Mouse (Mus musculus) adrenal gland, adult 18-20 months (tissue): ENCODE measurements at regions not wholly inside any gene's neighbourhood (a gene's known extent, or its start where the extent isn't known, plus 50 kb on each side); places are given as distances from the start of the nearest gene placed in this dataset.

ENCODE experiments used
- DNase-seq, 2 experiments: peaks; one replicate each; pipeline ENCODE4 v3.0.0; 2021 to 2022; ENCODE audit warnings: low spot score in 2 of 2

GRCm38 (mm10) chr3:119976363-119976762 is 192.1 kb upstream of the Ptbp2 start:
- no peak for DNase-seq

GRCm38 (mm10) chr3:119958799-119959467 is 174.7 kb upstream of the Ptbp2 start:
- DNase-seq: no peak

- no peak for DNase-seq
These were observed 173.3 kb upstream of the Ptbp2 start for GRCm38 (mm10) chr3:119957529-119957928.

DNA sequence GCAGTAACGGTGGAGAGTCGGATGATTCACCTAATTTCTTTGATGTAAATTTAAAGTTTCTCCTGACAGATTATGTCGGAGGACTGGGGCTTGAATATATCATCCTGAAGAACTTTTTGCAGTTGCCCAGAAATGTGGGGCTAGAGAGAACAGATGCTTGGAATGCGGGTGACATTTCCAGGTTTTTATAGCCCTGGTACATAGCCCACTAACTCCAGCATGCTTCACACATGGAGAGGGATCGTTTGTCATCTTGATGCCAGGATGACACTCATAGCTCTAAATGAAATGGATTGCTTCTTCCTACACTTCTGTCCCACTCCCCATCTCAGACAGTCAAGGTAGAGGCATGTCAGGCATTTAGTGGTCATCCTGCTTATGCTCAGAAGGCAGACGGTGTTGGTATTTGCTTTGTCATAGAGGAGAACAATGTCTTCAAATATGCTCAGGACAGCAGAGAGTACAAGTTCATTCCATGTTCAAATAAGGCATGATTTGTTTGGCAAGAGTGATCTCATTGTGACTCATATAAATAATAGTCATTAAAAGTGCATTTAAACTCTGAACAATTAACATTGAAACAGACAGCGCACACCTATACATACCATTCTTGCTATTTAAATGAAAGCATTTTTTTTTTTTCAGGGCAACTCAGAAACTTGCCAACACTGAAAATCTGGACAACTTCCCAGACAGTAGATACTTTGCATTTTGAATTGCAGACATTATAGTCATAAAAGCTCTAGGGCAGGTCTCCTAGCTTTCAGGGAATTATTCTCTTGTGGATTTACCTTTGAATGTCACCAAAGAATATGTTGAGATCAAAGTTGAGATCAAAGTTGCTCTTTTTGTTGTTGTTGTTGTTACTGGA is 171.7 kb upstream of the Ptbp2 start:
- DNase-seq: no peak

DNA sequence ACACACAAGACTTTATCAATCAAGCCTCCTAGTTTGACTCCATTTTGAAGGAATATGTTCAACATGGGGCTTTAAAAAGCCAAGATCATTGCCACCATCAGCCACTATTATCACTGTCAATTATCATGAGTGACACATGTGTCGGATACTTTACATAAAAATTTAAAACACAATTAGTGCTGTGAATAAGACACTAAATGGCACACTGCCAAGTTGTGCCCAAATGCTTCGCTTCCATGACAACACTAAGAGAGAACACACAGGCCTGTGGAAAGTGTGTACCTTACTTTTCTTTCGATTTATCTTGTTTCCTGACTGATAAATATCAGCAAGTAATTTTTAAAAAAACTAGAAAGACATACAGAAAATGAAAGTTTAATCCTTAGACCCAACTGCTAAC is 166.5 kb upstream of the Ptbp2 start:
- no peak for DNase-seq

- no peak for DNase-seq
These were observed 165.8 kb upstream of the Ptbp2 start for GRCm38 (mm10) chr3:119950070-119950469.

GRCm38 (mm10) chr3:119949620-119950019 is 165.4 kb upstream of the Ptbp2 start:
- DNase-seq: no peak

DNA sequence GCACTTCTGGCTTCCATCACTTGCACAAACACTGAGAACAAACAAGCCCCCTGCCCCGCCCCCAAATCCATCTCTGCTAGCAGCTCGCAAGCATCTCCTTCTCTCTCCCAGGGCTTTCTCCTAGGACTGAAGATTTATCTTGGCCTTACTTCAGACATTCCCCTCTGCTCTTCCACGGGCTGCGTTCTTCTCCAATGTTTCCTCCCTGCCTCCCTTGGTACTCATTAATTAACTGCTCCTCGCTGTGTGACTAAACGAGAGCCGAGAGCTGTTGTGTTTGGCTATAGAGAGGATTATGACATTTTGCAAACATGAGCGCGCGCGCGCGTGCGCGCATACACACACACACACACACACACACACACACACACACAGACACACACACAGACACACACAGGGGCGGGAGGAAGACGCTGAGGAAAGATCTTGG is 164.8 kb upstream of the Ptbp2 start:
- no peak for DNase-seq

GRCm38 (mm10) chr3:119947126-119947525 is 162.9 kb upstream of the Ptbp2 start:
- no peak for DNase-seq

DNA sequence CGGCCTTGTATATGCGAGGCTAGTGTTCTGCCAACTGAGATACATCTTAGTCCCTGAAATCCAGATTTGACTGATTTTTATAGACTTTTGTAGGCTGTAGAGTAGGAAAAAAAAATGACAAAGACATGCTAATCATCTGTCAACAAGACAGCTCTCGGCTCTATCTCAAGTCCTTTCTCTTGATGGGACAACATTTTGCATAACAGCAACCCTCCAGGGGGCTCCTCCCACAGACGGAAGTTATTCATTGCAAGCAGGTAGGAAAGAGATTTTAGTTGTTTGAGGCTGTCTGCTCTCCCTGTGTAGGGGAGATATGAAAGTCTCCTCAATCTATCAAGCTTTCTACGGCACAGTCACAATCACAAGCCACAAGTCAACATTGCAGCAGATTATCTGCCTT is 159.8 kb upstream of the Ptbp2 start:
- DNase-seq: no peak

GRCm38 (mm10) chr3:119939091-119939490 is 154.8 kb upstream of the Ptbp2 start:
- no peak for DNase-seq

DNA sequence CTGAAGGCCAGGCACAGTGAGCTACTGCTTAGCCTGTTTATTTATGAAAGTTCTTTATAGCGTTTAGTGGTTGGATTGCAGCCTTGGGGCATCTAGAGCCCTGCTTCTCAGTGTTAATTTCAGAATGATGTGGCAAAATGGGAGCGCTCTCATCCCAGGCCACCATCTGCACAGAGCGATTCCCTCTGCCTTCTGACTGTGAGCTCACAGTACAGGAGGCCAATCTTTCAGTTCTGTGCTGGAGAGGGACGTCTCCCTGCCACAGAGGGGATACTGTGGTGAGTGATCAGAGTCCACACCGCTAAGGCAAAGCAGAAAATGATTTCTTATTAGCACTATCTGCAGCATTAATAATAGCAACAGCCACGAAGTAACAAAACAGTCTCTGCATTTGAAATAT is 154.2 kb upstream of the Ptbp2 start:
- no peak for DNase-seq

GRCm38 (mm10) chr3:119936526-119936925 is 152.3 kb upstream of the Ptbp2 start:
- DNase-seq: no peak

- DNase-seq: no peak
These were observed 148.8 kb upstream of the Ptbp2 start for GRCm38 (mm10) chr3:119933049-119933511.

DNA sequence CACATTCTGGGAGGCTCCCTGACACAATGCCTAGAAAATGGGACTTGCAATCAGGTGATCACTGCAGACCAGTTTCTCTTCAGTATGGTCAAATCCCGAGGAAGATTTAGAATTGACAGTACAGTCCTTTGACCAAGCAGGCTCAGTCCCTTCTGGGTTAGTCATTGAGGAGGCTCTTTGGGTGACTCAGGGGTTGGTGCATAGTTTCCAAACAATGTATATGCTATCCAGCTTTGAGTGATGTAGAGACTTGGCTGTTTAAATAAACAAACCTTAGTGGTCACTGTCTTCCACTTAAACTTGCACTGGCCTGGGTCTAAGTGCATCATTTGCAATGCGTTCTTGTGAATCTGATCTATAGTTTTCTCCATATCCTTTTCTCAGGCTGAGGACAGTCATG is 144.0 kb upstream of the Ptbp2 start:
- DNase-seq: no peak

- DNase-seq: no peak
These were observed 135.4 kb upstream of the Ptbp2 start for GRCm38 (mm10) chr3:119919501-119920141.

DNA sequence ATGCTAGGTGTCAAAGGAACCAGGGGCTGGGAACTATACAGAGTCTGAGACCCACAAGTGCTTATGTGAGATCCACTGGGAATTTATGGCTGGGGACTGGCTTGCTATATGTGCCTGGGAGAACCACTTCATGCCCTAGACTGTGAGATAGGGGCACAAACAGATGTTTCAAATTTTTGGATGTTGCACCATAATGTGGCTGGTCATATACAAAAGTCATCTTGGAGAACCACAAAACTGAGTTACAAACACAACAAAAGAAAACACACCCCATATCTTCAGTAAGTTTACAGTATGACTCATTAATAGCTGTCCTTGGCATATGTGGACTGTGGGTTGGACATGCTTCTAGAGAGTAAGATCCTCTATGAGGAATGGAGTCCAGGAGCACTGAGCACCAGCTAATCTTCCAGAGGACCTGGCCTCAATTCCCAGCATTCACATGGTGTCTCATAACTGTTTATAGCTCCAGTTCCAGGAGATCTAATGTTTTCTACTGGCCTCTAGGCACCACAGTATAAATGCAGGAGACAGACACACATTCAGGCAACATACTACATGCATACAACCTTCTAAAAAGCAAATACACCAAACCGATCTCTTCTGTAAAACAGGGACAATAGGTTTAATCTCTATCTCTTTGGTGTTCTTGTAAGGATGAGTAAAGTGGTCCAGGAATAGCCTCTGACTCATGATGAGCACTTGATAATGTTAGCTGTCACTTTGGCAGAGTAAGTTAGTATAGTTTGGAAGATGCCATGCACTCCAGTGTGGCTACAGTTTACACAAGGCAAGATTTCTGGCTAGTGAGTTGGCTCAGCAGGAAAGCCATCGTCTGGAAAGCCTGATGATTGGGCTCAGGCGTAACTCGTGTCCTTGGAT is 132.0 kb upstream of the Ptbp2 start:
- DNase-seq: no peak

DNA sequence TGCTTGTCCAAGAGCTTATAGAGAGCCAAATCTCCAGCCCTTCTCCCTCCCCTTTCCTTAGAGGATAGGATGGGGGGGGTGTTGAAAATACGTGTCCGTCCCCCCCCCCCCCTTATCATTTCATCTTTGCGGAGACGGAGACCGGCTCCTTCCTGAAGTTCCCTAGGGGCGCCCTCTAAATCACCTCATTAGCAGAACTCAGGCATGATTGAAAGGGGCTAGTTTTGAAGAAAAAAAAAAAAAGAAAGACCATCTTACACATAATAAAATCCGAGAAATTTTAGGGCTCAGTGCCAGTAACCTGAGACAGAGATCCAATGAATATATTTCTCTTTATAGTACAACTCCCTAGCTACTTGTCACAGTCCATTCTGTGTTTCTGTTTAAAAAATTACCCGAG is 127.3 kb upstream of the Ptbp2 start:
- DNase-seq: no peak

- no peak for DNase-seq
These were observed 120.0 kb upstream of the Ptbp2 start for GRCm38 (mm10) chr3:119904244-119904643.

- no peak for DNase-seq
These were observed 110.9 kb upstream of the Ptbp2 start for GRCm38 (mm10) chr3:119895141-119895540.

GRCm38 (mm10) chr3:119894035-119894434 is 109.8 kb upstream of the Ptbp2 start:
- DNase-seq: no peak
